Mouse (Mus musculus) liver, adult 10 weeks (tissue): ENCODE measurements around the gene Prr15. TPM values are rescaled to one million over a fixed set of nuclear protein-coding genes. Genes with fewer than 3 reads are reported as not detected.

Experiments used
- polyA plus RNA-seq: library from polyadenylated mRNA; stranded (reverse); fragments of 350-450 nt; fragmentation: Illumina TruSeq; extraction: RNeasy Lipid Tissue Mini Kit (QIAGEN cat#74804); gene quantifications from one replicate; pipeline ENCODE4 v1.2.3, GENCODE M21; 2014; ENCODE audit warnings: low read depth, low replicate concordance

Prr15 gene
- not detected for polyA plus RNA-seq

GRCm38 (mm10) chr6:54325246-54325885 is at the start of gene Prr15:
TSS of gene Prr15 (plus strand) at chr6:54325835.

Other genes starting within 250 kb of the Prr15 start
- 4.2 TPM for gene Wipf3, start 103.8 kb downstream of the Prr15 start, polyA plus RNA-seq
- not detected for gene Scrn1, start 240.7 kb downstream of the Prr15 start, polyA plus RNA-seq